Mouse (Mus musculus) megakaryocyte-erythroid progenitor cell, adult 5-6 weeks (primary cell): ENCODE data around the gene Nucks1. TPM values are rescaled to one million over a fixed set of nuclear protein-coding genes. Genes with fewer than 3 reads are reported as not detected.
A peak's percentile ranks its signal among the peaks of the same experiment; 100 is the strongest.

Experiments used
- ATAC-seq: replicated peaks from 2 replicates; pipeline ENCODE4 v1.8.0; 2016; ENCODE audit warnings: mild to moderate bottlenecking, inconsistent platforms; ENCODE audit not compliant: severe bottlenecking, poor library complexity, low FRiP score, low TSS enrichment
- total RNA-seq, 2 experiments: library from RNA; stranded (forward) in 1 of 2; stranded (reverse) in 1 of 2; fragments of 200-1000, 215-1000 nt in 1 of 2; fragments of >200 nt in 1 of 2; fragmentation: Nextera tagmentation in 1 of 2; gene quantifications; 2 replicates each; pipeline ENCODE4 v1.2.3; 2014 to 2017

Gene Nucks1
- total RNA-seq, 2 experiments from 2014 or later: 155 to 308 TPM

DNA sequence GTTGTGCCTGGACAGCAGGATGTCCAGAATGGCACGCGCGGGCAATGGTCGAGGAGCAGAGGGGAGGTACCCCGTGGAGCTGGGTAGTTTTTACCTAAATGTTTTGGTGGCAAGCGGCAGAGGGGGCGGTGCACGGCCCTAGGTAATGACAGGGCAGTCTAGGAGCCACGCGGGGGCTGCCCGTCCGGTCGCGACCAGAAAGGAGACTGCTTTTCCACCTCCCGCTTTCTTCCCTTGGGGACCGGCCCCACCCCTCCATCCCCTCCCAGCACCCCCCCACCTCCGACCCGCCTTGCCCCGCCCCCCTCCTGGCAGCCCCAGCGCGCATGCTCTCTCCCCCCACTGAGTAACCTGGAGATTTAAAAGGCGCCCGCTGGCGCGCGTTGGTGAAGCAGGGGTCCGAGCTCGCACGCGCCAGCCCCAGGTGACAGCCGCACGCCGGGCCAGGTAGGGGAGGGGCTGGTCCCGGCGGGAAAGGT is 52.3 kb downstream of the Nucks1 start, which contains the start of gene Slc45a3:
Slc45a3 (plus strand) TSS at position 362 of the 479 bp plus-strand sequence.
- ATAC-seq: no peak

DNA sequence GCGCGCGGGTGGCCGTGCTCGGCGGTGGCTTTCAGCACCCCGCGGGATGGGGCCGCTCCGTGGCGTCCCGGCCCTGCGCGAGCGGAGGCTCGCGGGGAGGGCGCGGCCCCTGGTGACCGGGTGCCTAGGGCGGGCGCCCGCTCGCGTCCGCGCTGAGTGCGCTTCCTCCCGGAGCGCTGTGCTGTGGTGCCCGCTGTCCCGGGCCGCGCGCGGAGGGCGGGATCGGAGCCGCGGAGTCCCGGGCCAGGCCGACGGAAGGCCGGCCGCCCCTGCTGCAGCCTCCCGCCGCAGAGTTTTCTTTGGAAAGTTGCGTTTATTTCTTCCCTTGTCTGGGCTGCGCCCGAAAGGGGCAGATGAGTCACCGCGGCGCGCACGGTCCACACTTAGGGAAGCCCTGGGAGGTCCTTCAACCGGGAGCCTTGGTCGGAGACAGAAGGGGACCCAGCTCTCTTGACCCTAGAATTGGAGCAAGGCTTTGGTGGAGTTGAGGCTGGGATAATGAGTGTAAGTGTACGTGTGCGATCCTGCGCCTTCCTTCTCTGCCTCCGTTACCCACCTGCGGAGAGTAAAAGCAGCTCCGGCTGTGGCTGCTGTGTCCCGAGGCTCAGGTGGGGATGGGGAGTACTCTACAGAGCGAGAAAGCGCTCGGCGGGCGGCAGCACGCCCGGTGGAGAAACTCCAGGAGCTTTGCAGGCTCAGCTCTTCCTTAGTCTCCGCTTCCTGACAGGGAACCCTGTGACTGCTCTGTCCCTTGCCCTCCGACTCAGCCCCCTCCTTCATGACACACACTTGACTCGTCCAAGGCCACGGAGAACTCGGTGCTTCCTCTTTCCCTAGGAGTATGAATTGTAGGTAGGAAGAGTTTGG is 53.0 kb downstream of the Nucks1 start:
- peak; percentile 23 for ATAC-seq

DNA sequence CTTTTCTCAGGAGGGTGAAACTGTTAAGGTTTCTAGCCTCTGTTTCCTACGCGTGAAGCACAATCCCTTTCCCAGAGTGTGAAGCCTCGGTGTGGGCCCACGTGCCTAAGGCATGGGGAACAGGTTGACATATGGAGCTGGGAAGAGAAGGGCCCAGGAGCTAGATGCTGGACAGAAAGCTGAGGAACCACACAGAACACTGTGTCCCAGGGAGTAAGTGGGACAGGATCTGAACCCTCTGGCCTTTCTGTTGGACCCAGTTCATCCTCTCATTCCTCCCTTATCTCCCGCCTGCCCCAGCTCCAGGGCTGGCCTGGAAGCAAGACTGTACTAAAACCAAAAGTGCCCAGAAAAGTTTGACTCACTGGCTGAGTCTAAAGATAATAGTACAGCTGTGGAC is 53.8 kb downstream of the Nucks1 start:
- ATAC-seq: no peak

DNA sequence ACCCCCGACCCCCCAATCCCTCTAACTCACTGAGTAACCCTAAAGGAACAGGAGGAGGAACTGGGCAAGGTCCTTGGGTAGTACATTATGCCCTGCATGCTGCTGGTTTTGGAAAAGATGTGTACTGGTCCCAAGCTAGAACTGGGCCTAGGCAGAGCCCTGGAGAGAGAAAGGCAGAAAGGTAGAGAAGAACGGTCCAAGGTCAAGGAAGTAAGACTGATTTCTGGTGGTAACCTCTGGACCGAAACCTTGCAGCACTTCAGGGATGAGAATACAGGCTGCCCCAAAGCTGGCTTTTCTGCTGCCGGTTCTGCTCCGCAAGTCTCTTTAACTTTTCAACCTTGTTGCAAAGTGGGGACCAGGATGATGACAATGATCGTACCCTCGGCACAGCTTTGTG is 54.2 kb downstream of the Nucks1 start:
- ATAC-seq: no peak

DNA sequence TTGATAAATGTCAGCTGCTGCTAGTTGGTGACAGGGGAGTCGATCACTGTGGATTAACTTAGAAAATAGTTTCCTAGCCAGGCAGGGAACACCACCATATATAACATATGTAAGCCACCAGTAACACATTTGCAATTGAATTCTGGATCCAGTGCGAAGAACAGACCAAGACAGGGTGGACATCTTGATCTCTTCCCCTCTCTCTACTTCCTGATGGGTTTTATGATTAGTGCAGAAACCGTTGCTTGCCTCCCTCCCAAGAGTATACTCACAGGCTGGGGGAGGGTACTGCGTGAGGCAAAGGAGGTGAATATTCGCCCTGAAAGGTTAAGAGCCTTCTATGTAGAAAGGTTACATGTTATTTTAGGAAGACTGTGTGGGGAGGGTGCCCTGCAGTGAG is 55.5 kb downstream of the Nucks1 start:
- ATAC-seq: no peak

DNA sequence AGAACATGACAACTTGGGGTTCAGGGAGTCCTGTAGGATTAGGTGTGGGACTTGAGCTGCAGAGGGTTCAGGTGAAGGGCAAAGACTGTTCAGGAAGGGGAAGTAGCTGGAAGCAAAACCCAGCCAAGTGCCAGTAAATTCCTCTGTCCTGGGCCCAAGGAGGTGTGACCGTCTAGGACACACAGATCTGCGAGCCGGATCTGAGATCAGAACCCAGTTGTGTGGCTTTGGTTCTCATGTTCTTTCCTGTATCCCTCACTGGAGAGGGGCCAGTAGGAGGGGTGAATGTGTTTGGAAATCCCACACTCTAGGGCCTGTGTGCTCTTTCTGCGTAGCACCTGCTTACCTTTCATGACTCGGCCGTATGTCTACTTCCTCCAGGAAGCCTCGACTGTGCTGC is 57.0 kb downstream of the Nucks1 start:
- no peak for ATAC-seq

DNA sequence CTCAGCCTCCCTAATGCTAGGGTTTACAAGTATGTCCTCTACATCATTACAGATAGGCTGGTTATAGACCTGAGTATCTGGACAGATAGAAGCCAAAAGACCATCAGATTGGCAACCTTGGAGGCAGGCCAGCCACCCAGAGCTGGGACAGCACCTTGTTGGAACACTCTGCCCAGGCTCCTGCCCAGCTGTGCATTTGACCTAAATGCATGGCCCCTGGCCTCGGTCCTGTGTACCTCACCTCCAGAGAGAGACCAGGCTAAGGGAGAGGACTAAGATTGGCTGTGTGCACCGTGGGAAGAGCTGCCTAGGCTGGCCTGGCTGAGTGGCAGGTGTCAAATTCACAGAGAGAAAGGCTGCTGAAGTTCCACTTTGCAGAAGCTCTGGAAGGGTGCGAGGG is 58.2 kb downstream of the Nucks1 start:
- no peak for ATAC-seq

DNA sequence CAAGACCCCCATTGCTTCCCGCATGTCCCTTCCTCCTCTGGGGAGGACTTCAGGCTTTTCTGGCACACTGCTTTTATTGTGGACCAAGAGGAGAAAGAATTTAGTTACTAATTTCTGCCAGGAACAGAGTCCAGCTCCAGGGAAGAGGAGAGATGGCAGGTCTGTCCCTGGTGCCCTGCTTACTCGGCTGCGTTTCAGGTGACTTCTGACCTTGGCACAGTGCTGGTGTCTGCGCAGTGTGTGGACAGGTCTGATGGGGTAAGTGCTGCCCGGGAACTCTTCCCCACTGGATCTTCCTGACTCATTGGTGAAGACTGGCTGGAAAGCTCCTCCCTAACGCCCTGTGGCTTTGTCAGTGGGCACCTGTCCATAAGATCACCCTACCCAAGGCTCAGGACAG is 58.6 kb downstream of the Nucks1 start:
- ATAC-seq: no peak

DNA sequence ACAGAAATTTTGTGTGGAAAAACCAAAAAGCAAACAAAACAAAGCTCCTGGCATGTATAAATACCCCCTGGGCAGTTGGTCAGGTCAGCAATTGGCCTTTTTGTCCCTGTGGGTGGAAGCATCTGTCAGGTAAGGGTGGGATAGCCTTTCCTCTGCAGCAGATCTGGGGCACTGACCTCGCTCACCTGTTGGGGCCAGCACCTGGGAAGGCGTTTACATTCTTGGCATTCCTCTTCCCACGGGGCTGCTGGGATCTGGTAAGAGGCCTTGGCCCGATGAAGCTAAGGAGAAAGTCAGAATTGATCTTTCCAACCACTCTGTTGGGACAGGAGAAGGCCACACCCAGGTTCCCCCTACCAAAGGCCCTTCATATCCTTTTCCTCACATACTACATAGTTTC is 59.5 kb downstream of the Nucks1 start:
- no peak for ATAC-seq

DNA sequence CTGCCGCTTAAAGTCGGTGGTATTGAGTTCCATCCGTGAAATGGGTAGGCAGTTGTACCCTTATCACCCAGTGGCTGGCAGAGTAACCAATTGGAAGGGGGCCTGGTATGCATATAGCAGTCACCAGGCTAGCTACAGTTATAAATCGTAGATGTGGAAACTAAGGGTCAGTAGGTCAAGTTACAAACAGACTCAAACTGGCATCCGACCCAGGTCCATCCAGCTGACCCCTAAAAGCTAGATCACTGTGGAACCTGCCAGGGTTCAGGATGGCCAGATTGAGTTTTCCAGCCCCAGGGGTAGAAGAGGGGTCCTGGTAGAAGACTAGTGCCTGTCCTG is 60.0 kb downstream of the Nucks1 start:
- no peak for ATAC-seq

DNA sequence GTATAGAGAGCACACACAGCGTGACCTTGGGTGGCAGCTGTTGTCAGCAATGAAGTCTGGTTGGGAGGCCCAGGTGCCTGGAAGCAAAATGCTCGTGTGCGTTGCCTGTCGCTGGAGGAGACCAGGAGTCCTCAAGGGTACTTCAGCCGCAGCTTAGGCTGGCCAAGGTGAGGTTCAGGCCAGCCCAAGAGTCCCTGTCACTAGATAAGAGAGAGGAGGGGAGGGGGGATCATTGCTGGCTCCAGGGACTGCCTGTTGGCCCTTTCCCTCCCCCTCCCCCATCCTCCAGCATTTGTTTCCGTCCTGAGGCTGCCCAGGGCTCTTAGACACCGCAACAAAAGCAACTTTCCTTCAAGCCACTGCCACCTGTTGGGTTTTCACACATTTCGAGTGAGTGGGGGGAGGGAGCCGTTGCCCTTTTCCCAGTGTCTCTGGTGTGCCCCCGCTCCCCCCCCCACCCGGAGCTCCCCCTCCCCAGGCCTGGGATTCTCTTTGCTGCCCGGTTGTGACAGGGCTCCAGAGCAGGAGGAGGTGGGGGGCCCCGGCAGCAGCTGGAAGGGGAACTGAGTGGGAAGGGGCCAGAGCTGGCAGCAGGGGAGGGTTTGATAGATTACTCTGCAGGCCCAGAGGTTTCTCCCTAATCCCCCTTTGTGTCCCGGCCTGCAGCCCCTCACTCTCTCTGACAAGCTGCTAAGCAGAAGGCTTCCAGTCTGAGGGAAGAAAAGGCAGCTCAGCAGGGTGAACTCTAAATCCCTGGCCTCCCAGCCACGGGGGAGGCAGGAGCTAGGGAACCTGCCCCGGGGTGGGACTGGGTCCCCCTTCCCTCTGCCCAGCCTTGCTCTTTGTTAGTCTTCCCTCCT is 60.6 kb downstream of the Nucks1 start:
- ATAC-seq: no peak

DNA sequence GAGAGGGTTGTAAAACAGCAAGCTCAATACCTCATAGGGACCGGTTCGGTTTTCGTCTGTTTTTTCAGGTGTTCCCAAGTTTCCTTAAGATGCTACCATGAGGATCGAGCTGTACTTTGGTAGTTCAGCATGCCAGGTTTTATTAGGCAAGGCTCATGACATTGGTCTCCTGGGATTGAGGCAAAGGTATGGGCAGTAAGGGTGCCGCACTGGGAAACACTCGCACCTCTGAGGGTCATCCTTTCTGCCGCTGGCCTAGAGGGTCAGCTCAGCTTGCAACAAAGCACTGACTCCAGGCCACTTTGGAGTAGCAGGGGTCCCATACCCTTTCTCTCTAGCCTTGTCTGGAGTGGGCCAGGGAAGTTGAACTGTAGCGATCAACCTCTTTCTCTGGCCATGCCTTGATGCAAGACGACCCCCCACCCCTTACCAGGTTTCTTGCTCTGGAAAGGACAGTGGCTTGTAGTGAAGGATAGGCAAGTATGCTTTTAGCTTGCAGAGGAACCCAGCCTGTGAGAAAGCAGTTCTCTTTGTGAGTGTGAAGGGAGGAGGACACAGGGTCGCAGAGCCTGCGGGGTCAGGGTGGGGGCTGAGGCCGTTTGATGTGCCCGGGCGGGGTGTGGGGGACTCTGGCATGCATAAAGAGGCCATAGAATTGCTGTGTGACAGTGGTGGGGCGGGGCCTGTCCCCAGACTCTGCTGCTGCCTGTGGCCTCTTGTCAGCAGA is 61.6 kb downstream of the Nucks1 start:
- ATAC-seq: 0 out of 2 replicates have a peak, but pooled peaks have one; percentile 18

DNA sequence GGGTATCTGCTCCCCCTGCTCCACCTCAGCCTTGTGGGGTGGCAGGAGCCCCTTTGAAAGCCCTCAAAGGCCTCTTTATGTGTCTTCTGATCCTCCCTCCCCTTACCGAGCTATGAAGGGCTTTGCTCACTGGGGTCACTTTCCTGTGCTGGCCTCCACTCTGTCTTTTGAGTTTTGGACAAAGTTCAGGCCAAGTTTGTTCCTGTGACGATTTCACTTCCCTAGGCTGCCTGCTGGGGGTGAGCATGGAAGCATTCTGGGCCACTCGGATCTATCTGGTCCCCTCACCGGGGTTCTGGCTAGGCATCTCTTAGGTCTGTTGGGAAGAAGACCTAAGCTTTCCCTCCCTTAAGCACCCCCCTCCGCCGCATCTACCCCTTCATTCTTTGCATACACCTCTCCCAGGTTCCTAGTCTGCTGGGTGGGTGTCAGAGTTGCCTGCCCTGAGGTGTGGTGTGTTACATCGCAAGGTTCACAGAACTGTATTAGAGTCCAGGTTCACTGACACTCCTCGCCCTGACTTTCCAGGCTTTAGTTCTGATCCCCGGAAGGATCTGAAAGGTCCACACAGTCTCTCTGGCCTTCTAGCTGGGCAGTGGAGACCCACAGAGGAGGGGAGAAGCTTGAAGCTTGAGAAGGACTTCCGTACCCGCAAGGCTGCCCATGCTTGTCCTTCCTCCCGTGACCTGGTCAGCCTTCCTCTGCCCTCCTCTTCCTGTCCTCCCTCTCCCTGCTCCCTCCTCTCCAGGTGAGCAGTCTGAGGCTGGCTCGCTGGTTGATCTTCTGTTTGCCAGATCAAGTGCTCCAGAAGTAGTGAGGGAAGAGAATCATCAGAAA is 62.4 kb downstream of the Nucks1 start:
- ATAC-seq: no peak

DNA sequence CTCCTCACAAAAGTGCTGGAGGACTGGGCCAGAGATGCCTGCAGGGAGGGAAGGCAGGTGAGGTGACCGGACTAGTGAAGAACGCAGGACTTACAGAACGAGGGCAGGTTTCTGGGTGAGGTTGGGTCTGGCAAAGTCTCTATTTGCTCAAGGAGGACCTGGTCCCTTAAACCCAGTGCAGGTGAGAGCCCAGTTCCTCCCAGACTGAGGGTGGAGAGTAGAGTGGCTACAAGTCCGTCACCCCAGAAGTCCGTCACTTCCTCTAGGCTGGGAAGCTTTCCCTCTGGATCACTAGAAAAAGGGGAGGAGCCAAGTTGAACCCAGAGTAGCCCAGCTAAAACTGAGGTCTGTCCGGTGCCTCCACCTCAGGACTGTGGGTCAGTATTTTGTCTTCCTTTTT is 63.7 kb downstream of the Nucks1 start:
- ATAC-seq: no peak

DNA sequence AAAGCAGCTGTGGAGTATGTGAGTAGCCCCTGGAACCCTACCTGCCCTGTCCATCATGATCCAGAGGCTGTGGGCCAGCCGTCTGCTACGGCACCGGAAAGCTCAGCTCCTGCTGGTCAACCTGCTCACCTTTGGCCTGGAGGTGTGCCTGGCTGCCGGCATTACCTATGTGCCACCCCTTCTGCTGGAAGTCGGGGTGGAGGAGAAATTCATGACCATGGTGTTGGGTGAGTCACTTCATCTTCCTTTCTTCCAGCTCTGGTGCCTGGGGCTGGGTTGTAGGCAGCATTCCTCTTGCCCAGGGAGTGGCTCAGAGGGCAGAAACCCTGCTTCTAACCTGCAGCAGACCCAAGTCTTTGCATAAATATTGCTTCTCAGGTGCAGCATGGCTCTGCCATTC is 66.6 kb downstream of the Nucks1 start:
- no peak for ATAC-seq

DNA sequence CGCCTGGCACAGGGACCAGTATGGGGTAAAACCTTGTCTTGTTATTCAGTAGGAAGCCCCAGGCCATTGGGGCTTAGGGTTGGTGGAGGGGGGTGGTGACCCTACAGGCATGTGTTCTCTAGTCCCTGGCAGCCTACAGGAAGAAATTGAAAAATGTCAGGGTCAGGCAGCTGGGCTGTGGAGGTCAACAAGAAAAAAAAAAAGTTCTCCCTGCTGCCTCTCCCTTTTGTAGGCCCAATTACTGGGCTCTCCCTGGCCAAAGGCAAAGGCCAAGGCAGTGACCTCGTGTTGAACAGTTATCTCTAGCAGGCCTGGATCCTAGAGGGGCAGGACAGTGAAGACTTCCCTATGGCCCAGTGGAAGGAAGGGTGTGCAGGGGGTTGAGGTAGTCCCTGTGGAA is 70.1 kb downstream of the Nucks1 start:
- no peak for ATAC-seq

DNA sequence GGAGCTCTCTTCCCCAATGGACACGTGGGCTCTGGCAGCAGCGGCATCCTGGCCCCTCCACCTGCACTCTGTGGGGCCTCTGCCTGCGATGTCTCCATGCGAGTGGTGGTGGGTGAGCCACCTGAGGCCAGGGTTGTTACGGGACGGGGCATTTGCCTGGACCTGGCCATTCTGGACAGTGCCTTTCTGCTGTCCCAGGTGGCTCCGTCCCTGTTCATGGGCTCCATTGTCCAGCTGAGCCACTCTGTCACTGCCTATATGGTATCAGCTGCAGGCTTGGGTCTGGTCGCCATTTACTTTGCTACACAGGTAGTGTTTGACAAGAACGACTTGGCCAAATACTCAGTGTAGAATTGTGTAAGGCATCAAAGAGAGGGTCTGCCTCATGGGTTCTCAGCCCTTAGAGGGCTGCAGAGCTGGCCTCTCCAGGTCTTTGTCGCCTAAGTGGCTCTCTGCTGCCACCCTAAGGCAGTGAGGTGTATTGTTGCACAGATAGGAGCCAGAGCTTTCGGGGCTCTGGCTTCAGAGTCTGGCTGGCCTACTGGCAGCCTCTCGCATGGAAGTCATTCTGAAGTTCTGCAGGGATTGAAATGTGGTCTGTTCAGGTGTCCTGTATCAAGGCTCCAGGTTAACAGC is 71.2 kb downstream of the Nucks1 start:
- ATAC-seq: peak; percentile 87

DNA sequence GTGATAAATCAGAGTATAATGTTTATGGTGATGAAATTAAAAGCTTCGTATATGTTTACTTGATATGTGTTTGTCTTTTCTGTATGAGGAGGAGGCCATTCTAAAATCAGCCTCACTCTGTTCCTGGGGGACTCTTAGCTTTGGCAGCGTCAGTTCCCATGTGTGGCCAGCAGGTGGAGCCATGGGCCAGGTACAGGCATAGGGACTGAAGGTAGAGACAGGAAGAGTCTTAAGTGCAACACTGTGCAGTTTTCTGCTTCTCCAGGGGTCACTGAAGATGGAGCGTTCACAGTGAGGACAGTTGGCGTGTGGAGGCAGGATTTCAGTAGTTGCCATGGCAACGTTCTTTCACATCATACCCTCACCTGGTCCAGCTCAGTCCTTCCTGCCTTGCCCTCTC is 72.6 kb downstream of the Nucks1 start:
- peak; percentile 76 for ATAC-seq

DNA sequence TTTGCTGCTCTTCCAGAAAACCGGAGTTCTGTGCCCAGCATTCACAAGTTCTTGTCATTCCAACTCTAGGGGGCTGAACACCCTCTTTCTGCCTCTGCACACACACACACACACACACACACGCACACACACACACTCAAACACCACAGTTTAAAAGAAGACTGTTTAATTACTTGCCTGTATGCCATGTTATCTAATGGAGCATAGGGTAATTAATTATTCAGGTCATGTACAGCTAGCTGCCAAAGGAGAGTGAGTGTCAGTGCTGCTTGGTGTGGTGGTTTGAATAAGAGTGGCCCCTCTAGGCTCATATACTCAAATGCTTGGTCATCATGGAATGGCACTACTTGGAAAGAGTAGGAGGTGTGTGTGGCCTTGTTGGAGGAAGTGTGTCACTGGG is 73.5 kb downstream of the Nucks1 start:
- ATAC-seq: no peak
